ENCODE assay signal across 16 mouse cellular contexts in the genomic region with DNA sequence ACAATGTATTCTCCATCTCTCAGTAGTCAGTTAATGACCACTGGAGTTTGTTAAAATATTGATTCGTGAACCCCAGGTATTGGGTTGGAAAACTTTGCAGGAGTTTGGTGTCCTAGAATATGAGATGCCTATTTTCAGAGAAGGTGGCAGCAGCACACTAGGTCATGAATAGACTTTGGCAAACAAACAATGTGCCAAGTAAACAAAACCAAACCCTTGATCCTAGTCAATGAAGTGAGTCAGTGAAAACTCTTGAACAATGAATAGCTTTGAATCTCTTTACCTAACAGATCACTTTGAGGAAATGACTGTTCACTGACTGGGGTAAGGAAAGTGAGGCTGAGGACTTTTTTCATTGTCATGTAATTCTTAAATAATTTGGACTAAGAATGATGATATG.
"Had no signal": no experiment of that assay in that cellular context is flagged by ENCODE, and none has a peak within 500 bp of the region (broad histone marks: within the 10 kb centered on the region; RNA-seq: fewer than 3 reads in every experiment).

No protein-coding gene starts in this region.

- H3K4me1 ChIP-seq: megakaryocyte, embryonic 14.5 days; neural tube, embryonic 12.5 days; stomach, embryonic 15.5 days had no signal

- H3K4me2 ChIP-seq: lung, embryonic 15.5 days; midbrain, embryonic 12.5 days; neural tube, embryonic 12.5 days; stomach, embryonic 15.5 days had no signal

- H3K27ac ChIP-seq: lung, embryonic 15.5 days; macrophage; midbrain, embryonic 12.5 days; neural tube, embryonic 12.5 days; stomach, embryonic 15.5 days; stomach, postnatal 0 days had no signal

- H3K9ac ChIP-seq: lung, embryonic 15.5 days; midbrain, embryonic 12.5 days; neural tube, embryonic 12.5 days; stomach, embryonic 15.5 days had no signal

- DNase-seq: lung, adult 2 months; lung, postnatal 14 days; lung, postnatal 36 days; midbrain, embryonic 14.5 days; right cerebral cortex, postnatal 14 days; thymus, adult 2 months; thymus, postnatal 25 days; thymus, postnatal 4 days had no signal

- H3K36me3 ChIP-seq: lung, embryonic 15.5 days; midbrain, embryonic 12.5 days; neural tube, embryonic 12.5 days; stomach, embryonic 15.5 days had no signal

- H3K27me3 ChIP-seq: lung, embryonic 15.5 days; megakaryocyte, embryonic 14.5 days; neural tube, embryonic 12.5 days; stomach, embryonic 15.5 days had no signal

- ATAC-seq: lung, postnatal 0 days had no signal

- H3K4me3 ChIP-seq: lung, embryonic 15.5 days; megakaryocyte, embryonic 14.5 days; midbrain, embryonic 12.5 days; neural tube, embryonic 12.5 days; stomach, embryonic 15.5 days had no signal

- H3K9me3 ChIP-seq: lung, embryonic 15.5 days; neural tube, embryonic 12.5 days; stomach, embryonic 15.5 days had no signal
